Mouse (Mus musculus): ENCODE measurements around the gene Rps13.

Gene Rps13

DNA sequence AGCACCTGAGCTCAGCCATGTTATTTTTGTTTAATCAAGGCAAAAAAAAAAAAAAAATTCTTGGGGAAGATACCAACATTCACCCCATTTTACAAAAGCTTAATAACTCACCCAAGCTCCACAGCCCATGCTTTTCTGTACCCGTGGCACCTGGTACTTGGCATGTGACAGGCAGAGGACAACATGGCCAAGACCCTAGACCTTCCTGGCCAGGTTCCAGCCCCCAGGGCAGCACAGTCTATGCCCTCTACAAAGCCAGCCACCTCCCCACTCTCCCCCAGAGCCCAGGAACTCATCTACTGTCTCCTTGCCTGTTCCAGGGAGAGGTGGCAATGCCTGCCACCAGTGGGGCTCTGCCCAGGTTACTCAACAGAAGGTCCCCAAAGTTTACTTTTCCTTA lies 43.4 kb downstream of the Rps13 start:
- no peak for DNase-seq (ENCODE audit: low spot score)

DNA sequence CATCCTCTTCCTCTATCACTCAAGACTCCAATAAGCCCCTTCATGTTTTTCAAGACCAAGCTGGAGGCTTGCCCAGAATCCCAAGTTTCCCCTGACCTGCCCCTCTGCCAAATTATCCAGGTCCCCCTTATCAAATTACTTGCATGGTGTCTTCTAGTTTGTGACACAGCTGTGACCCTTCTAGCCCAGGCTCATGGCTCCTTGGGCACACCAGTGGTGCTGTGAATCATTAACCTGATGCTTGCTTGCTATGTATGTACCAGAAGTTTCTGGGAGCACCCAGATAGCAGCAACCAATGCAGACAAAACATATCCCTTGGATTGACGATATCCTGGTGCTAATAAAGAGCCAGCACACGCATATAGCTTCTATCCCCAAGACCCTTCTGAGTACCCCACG lies 45.0 kb downstream of the Rps13 start:
- DNase-seq (ENCODE audit: low spot score) = no peak

DNA sequence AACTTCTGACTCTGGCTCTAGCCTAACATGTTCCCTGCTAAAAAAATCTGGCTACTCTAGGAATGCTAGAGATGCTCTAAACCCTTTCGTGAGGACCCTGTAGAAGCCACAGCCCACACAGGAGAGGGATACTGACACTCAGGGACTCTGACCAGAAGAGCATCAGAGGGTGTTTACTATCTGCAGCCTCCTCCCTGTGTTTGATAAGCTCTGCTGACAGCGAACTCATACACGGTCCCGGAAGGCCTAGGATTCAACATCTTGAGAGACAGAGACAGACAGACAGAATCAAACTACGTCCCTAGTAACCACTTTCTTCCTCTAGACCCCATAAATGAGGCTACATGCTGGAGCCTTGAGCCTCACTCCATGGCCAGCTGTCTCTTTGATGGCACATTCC lies 46.0 kb downstream of the Rps13 start:
- no peak for DNase-seq (ENCODE audit: low spot score)

DNA sequence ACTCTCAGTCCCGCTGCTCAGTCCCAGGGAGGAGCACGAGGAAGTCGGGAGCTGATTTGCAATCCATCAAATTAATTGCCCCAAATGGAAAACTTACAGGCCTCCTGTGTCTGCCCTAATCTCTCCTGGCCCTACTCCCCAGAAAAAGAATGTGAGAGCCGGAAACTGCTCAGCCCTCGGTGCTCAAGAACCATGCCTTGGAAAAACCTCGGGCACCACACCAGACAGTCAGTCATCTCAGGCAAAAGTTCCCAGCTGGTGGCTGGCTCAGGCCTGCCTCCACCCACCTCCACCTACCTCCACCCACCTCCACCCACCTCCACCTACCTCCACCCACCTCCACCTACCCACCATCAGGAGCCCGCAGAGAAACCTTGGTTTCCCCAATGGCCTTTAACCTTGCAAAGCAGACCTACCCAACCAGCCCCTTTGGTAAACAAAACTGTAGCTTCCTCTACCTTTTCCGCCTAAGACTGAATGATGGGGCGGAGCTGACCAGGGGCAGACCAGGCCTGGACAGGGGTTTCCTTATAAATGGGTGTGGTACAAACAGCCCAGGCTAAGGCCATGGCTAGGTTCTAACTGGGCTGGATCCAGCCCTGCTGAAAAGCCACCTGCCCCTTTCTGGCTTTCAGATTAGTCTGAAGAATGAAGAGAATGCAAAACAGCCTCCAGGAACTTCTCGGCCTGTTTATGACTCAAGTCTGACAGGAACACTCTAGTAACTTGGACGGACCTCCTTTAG lies 47.2 kb downstream of the Rps13 start:
- DNase-seq (ENCODE audit: low spot score) = no peak

DNA sequence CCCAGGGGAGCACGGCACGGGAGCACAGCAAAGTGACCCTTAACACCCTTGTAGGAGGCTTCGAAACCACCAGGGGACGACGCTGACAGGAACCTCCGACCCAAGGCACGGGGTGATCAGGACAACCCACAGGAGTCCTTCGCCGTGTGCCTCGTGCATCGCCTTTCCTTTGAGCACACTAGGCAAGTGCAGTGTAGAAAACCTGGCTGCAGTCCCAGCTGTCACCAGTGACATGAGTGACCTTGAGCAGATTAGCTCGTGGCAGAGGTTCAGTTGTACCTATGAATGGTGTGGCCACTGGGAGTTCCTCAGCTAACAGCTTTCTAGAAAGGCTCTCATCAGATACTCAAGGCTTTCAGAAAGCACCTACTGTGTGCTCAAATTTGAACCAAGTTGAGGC lies 47.8 kb downstream of the Rps13 start:
- no peak for DNase-seq (ENCODE audit: low spot score)

DNA sequence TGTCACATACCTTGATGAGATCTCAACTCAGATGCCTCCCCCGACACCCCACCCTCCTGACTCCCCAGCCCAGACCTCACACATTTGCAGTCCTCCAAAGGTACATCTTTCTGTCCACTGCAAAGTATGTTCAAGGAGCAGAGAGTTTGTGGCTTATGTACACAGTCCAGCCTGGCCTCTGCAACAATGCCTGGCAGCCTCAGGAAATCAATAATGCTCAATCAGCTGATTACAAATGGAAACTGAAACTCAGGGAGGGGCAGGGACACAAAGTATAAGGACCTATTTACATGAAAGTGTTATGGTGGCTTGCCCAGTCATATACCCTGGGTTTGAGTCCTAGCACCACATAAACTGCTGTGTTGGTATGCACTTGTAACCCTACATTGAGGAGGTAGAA lies 48.8 kb downstream of the Rps13 start:
- no peak for DNase-seq (ENCODE audit: low spot score)

DNA sequence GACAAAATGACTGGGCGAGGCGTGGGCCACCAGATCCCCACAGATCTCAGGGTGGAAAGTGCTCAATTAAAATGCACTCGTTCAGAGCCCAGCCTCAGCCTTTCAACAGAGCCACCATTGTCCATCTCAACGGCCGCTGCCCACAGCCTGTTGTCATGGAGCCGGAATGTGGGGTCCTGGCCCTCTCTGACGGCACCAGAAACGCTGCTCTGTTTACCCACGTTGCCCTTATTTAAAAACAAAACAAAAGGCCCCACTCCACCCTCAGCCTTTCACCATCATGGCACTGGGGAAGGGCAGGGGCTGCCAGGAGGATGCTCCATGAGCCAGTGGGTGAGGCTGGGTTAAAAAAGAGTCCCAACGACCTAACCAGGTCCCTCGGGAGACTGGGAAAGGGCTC lies 51.2 kb downstream of the Rps13 start:
- peak; percentile 88 for DNase-seq (ENCODE audit: low spot score)
